Mouse (Mus musculus) lung, embryonic 14.5 days (tissue): ENCODE data around the gene Sorcs2. TPM values are rescaled to one million over a fixed set of nuclear protein-coding genes. Genes with fewer than 3 reads are reported as not detected.

Source experiments
- ATAC-seq: fragments of 200-750 bp; cut with Nextera tagmentation; 2 replicates; pipeline ENCODE4 v1.8.0; 2017; ENCODE audit warnings: mild to moderate bottlenecking, moderate TSS enrichment, moderate library complexity; ENCODE audit not compliant: insufficient read depth
- DNase-seq: peaks from one replicate; pipeline ENCODE4 v3.0.0-alpha.2; 2015
- H3K27ac ChIP-seq: fragments of 300-500 bp; sonication (generic); 2 replicates; pipeline ENCODE4 v1.5.1; 2014; ENCODE audit warnings: low read depth, mild to moderate bottlenecking, moderate library complexity
- H3K27me3 ChIP-seq: fragments of 300-500 bp; sonication (generic); 2 replicates; pipeline ENCODE4 v1.6.1; 2014; ENCODE audit warnings: low read length, control low read depth; ENCODE audit not compliant: insufficient read depth
- H3K36me3 ChIP-seq: fragments of 300-500 bp; sonication (generic); 2 replicates; pipeline ENCODE4 v1.6.1; 2014; ENCODE audit warnings: control low read depth; ENCODE audit not compliant: insufficient read depth
- H3K4me1 ChIP-seq: fragments of 300-500 bp; sonication (generic); 2 replicates; pipeline ENCODE4 v1.6.1; 2014; ENCODE audit warnings: antibody characterized with exemption, control low read depth; ENCODE audit not compliant: insufficient read depth
- H3K4me2 ChIP-seq: fragments of 300-500 bp; sonication (generic); 2 replicates; pipeline ENCODE4 v1.6.1; 2014; ENCODE audit warnings: mild to moderate bottlenecking
- H3K4me3 ChIP-seq: fragments of 300-500 bp; sonication (generic); 2 replicates; pipeline ENCODE4 v1.5.1; 2014; ENCODE audit warnings: low read depth, low read length
- H3K9ac ChIP-seq: fragments of 300-500 bp; sonication (generic); 2 replicates; pipeline ENCODE4 v1.6.1; 2014
- H3K9me3 ChIP-seq: fragments of 300-500 bp; sonication (generic); 2 replicates; pipeline ENCODE4 v1.6.1; 2016; ENCODE audit warnings: low read depth, low read length, control low read depth
- CTCF ChIP-seq: IDR thresholded peaks from 2 replicates; pipeline ENCODE4 v1.5.1; 2016; ENCODE audit warnings: antibody characterized with exemption, low read depth
- WGBS: fragments of 180-500 bp; shearing (Covaris S2); extraction: QIAGEN DNeasy Blood & Tissue Kit; methylation state at CpG from one replicate; pipeline ENCODE4 v1.1.7; 2014; 5-methylcytosine and 5-hydroxymethylcytosine counted together
- polyA plus RNA-seq: library from polyadenylated mRNA; unstranded; fragments of >200 nt; fragmentation: Nextera tagmentation; extraction: Ambion mirVana; gene quantifications from 2 replicates; pipeline ENCODE4 v1.2.1, GENCODE M21; 2014

The Sorcs2 gene
- polyA plus RNA-seq, 1 experiment from 2014 or later = 20.6 TPM

DNA sequence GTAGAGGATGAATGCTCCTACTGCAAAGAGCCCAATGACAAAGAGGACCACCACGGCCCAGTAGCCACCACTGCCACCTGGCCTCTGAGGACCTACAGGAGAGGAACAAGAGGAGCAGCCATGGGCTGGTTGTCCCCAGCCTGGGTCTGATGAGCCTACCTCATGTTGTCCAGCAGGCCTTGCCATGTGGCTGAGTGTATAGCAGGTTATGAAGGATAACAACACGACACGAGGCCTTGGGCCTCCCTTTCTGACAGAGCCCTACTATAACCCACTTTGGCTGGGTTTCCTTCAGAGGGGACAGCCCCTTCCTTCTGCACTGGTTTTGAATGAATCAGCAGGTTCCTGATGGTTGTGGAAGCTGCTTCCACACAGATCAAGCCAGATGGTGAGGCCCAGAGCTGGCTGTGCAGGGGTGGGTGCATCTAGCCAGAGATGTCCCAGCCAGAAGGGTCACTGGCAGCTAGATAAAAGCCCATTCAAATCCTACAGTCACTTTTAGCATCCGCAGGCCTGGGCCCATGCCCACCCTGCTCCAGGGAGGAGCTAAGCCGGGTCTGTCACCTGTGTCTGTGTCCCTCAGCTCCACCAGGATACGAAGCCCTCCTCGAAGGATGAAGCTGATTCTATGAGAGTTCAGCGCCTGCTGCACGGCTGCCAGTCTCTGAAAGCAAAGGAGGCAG, 373.8 kb downstream of the Sorcs2 start:
- H3K36me3 ChIP-seq = no peaks in the 10 kb centered on the region; the same call in 1 of the 2 replicates
- H3K4me2 ChIP-seq = no peak overlapping the region
- no peak overlapping the region for H3K4me3 ChIP-seq
- TF ChIP-seq CTCF = no peak
- H3K27ac ChIP-seq = no peak overlapping the region
- H3K4me1 ChIP-seq = no peaks in the 10 kb centered on the region
- ATAC-seq (no peak), DNase-seq (no peak)
- H3K27me3 ChIP-seq = no peaks in the 10 kb centered on the region
- 80% methylated on average over 9 of the region's 9 CpGs for WGBS
- no peak overlapping the region for H3K9ac ChIP-seq
- H3K9me3 ChIP-seq = no peaks in the 10 kb centered on the region

DNA sequence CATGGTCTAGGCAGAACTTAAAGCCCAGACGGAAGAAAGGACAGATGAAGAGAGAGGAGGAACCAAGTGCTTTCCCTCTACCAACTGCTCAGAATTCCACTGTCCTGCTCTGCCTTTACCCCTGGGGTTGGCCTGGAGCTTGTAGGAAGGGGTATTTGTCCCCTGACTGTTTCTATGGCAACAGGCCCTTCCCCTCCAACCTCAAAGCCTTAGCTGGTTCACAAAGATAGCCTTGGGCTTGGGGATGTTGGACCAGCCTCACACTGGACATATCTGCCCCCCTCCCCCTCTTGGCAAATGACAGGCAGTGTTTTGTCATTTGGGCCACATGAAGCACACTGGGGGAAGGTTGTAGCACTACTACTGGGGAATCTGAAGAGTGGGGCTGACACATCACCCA, 375.6 kb downstream of the Sorcs2 start:
- H3K36me3 ChIP-seq = no peaks in the 10 kb centered on the region; the same call in 1 of the 2 replicates
- no peaks in the 10 kb centered on the region for H3K9me3 ChIP-seq
- TF ChIP-seq CTCF = no peak
- no peaks in the 10 kb centered on the region for H3K4me1 ChIP-seq
- 86% methylated on average over 1 of the region's 1 CpGs for WGBS
- H3K4me3 ChIP-seq = no peak overlapping the region
- H3K9ac ChIP-seq = no peak overlapping the region
- no peaks in the 10 kb centered on the region for H3K27me3 ChIP-seq
- no peak overlapping the region for H3K4me2 ChIP-seq
- DNase-seq = no peak
- no peak overlapping the region for H3K27ac ChIP-seq
- ATAC-seq = no peak

DNA sequence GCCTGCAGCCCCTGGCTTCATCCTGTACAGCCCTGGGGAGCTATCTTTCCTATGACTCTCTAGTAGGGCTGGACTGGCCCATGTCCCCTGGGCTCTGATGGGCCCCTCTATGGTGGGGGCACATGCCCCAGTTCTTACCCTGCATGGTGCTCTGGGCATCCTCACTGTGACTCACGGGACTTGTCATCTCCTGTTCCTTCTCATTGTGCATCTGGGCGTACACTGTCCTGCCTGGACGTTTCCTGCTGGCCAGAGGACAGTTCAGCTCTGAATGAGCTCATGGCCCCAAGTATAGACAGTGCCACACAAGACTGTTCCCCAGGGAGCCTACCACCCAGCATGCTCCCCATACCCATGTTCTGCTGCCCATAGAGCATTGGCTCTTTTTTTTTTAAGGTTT, 376.8 kb downstream of the Sorcs2 start:
- Histone ChIP-seq H3K4me2 (no peak overlapping the region), H3K27ac (no peak overlapping the region), H3K4me3 (no peak overlapping the region), H3K9ac (no peak overlapping the region), H3K27me3 (no peaks in the 10 kb centered on the region), H3K4me1 (no peaks in the 10 kb centered on the region), H3K36me3 (no peaks in the 10 kb centered on the region; the same call in 1 of the 2 replicates), H3K9me3 (no peaks in the 10 kb centered on the region)
- TF ChIP-seq CTCF = no peak
- ATAC-seq (no peak), DNase-seq (no peak)
- 84% methylated on average over 3 of the region's 3 CpGs for WGBS

DNA sequence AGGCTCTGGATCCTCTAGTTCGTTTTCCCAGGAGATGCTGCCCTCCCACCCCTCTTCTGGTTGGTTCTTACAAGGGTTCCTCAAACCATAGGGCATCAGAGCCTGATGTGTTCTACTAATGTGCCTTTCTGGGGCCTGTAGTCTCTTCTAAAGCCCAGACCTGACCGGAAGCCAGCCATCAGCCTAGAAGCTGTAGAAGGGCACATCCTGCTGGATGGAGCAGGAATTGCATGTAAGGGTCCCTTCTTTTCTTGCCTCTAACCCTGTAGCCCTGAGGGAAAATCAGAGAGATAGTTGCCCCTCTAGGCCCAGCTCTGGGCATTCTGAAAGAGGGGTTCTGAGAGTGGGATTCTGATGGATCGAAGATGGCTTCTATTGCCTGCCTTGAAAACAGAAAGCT, 379.6 kb downstream of the Sorcs2 start:
- no peak for ATAC-seq
- Histone ChIP-seq H3K27me3 (no peaks in the 10 kb centered on the region), H3K4me3 (no peak overlapping the region), H3K4me2 (no peak overlapping the region), H3K9ac (no peak overlapping the region), H3K36me3 (no peaks in the 10 kb centered on the region; the same call in 1 of the 2 replicates), H3K27ac (no peak overlapping the region), H3K9me3 (no peaks in the 10 kb centered on the region), H3K4me1 (no peaks in the 10 kb centered on the region)
- peak; percentile 51 for DNase-seq
- TF ChIP-seq CTCF = peak; percentile 63
- WGBS = 75% methylated on average over 3 of the region's 3 CpGs

DNA sequence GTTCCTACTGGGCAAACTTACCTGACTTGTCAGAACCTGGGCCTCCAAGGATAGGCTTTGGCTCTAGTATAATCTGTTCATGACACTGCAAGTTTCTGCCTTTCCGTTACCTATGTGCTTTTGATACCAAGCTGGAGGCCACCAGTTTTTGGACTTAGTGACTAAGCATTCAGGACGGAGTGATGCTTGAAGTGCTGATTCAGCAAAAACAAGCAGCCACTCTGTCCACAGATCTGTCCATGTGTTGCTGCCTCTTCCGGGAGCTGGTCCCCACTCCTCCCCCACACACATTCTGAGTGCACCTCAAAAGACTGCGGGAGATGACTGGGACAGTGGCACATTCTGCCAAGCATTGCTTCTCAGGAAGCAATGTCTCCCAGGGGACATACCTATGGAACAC, 388.5 kb downstream of the Sorcs2 start:
- H3K9ac ChIP-seq = no peak overlapping the region
- no peak overlapping the region for H3K4me3 ChIP-seq
- H3K9me3 ChIP-seq = no peaks in the 10 kb centered on the region
- no peak for ATAC-seq
- TF ChIP-seq CTCF = no peak
- 78% methylated on average over 4 of the region's 4 CpGs for WGBS
- no peak overlapping the region for H3K27ac ChIP-seq
- no peaks in the 10 kb centered on the region for H3K27me3 ChIP-seq
- no peaks in the 10 kb centered on the region for H3K36me3 ChIP-seq
- H3K4me1 ChIP-seq = no peaks in the 10 kb centered on the region
- DNase-seq = no peak
- no peak overlapping the region for H3K4me2 ChIP-seq

DNA sequence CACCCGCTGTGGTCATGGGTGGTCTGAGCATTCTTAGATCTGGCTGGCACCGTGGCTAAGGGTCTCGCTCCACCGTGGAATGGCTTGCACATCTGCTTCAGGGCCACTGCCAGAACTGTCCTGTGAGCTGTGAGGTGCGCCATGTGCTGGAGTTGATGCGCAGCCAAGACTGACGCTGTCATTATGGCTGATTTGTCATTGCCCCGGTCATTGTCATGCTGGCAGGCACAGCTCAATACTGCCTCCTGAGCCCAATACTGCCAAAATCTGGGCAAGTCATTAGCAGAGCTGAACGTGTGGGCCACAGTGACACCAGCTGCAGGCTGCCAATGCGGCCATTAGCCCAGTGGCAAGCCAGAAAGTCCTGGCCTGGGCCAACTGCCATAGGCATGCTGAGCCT, 390.3 kb downstream of the Sorcs2 start:
- no peak overlapping the region for H3K27ac ChIP-seq
- no peak overlapping the region for H3K9ac ChIP-seq
- H3K4me1 ChIP-seq = no peaks in the 10 kb centered on the region
- DNase-seq (no peak), ATAC-seq (no peak)
- WGBS = 79% methylated on average over 10 of the region's 10 CpGs
- H3K4me3 ChIP-seq = no peak overlapping the region
- H3K36me3 ChIP-seq = peaks cover 2% of the 10 kb centered on the region; the same call in 1 of the 2 replicates
- no peak for TF ChIP-seq CTCF
- H3K9me3 ChIP-seq = no peaks in the 10 kb centered on the region
- H3K4me2 ChIP-seq = no peak overlapping the region
- no peaks in the 10 kb centered on the region for H3K27me3 ChIP-seq

DNA sequence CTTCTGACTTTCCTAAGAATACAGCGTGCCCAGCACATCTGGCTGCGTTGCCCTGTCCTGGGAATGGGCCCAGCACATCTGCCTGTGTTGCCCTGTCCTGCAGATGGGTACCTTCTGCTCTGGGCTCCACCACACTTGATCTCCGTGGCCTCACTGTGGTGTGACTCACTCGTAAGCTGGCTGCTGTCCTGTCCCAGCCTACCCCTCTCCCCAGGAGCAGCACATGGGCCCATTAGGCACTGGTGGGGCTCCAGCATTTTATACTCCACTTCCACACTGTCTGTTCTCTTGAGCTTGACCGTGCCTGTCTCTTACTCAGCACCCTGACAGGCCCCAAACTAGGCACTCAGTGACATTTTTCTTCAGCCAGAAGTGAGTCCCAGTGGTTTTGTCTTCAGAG, 391.4 kb downstream of the Sorcs2 start:
- Histone ChIP-seq H3K27ac (no peak overlapping the region), H3K36me3 (peaks cover 8% of the 10 kb centered on the region), H3K4me2 (no peak overlapping the region), H3K4me1 (no peaks in the 10 kb centered on the region), H3K9me3 (no peaks in the 10 kb centered on the region), H3K27me3 (no peaks in the 10 kb centered on the region), H3K4me3 (no peak overlapping the region), H3K9ac (no peak overlapping the region)
- ATAC-seq (no peak), DNase-seq (no peak)
- WGBS = 66% methylated on average over 5 of the region's 5 CpGs
- TF ChIP-seq CTCF = no peak
